Mouse (Mus musculus): ENCODE results near the gene Fads3.

The Fads3 gene

GRCm38 (mm10) chr19:10041388-10042148 lies at the start of gene Fads3:
TSS of gene Fads3 (plus strand) at chr19:10041569.
- DNase-seq: peak; percentile 99

GRCm38 (mm10) chr19:9992011-9992958 lies 49.1 kb upstream of the Fads3 start:
- peak; percentile 92 for DNase-seq

GRCm38 (mm10) chr19:9993036-9993656 lies 48.2 kb upstream of the Fads3 start:
- peak; percentile 99 for DNase-seq

DNA sequence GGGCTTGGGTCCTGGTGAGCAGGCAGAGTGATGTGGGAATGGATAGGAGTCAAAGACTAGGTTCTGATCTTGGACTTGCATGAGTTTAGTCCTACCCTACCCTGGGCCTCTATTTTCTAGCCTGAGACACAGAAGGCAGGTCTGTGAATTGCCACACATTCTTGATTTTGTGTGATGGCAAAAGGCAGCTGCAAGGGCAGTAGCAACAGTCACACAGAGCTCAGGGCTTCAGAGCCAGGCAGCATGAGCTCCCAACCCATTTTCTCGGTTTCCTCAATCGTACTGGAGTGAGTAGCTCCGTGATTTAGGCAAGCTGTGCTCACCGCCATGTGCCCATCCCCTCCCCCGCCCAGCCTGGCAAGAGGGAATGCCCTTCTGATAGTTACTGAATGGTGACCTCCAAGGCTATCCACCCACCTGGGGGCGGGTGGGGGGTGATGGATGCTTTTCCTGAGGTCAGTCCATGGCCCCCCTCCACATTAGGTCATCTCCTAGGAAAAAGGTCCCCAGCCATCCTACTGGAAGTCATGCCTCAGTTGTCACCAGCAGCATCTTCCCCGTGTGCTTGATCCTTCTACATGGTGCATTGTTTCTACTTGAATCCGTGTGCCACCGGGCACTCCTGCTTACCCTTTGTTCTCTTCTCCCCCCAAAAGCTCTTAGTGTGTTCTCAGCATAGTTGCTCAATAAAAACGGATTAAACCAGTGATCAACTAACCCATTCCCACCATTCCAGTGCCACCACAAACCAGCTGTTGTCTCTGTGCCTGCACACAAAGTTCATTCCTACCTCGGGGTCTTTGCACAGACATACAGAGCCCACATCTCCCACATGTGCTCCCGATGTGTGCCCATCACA lies 43.9 kb upstream of the Fads3 start:
- peak; percentile 73 for DNase-seq

DNA sequence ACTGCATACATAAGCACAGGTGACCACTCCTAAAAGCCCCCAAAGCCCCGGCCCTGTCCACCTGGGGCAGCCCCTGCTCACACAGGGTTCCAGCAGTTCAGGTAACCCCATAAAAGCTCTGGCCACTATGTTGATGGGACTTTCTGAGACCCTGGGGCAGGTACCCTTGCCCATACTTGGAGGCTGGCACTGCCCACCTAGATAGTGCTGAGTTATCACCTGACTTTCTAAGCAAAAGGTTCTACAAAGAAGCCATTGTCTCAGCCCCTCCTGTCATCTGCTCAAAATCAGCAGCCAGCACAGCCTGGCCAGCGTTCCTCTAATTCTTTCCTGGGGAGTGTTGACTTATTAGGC lies 43.3 kb upstream of the Fads3 start:
- DNase-seq: peak; percentile 70

- DNase-seq: no peak
Measured at GRCm38 (mm10) chr19:9998736-9999486, 42.5 kb upstream of the Fads3 start.

GRCm38 (mm10) chr19:10000330-10000729 lies 41.0 kb upstream of the Fads3 start:
- DNase-seq: peak; percentile 90

DNA sequence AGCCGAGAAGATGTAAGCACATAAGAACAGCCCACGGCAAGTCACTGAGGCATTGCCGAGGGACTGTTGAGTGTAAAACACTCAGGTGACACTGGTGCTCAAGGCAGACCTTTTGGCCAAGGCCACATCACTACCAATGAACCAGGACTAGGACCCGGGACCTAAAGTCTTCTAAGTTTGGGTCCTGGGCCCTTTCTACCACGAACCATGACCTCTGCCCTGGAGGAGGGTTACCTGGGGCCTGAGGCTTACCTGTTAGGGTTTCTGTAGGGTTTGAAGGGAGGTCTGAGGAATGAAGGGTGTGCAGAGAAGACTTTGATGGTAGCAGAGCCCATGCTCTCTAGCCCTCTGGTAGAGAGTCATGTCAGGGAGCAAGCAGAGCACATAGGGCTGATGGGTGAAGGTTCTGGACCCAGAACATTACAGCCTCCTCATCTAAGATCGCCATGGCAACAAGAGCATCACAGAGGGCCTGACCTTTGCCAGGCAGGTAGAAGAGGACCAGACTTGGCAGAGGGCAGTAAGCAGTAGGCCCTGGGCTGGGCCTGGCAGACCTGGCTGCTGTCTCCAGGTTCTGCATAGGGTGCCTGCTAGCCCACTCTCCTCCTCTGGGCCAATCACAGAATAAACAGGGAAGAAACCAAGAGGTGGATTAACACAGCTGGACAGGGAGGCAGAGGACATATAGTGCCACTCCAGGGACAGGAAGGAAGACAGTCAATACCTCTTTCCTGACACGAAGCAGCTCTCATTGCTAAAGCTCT lies 40.0 kb upstream of the Fads3 start, which contains the start of the genes Best1 and Rab3il1:
Gene Best1 (minus strand): TSS at position 428 of the 764 bp plus-strand sequence.
Gene Rab3il1 (plus strand): TSS at position 464 of the 764 bp plus-strand sequence.
- peak; percentile 82 for DNase-seq

DNA sequence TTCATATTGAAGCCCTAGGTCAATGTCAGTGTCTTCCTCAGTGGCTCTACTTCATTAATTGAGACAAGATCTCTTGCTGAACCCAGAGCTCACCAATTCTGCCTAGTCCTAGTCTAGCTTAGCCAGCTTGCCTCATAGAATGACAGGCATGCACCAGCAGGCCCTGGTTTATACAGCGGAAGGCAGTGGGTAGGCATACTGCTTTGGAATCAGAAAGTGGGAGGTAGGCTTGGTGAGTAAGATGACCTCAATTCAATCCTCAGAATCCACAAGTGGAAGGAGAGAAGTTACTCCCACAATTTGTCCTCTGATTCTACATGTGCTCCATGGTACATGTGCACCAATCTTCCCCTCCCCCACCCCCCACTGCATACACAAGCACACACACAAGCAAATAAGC lies 37.7 kb upstream of the Fads3 start:
- no peak for DNase-seq

GRCm38 (mm10) chr19:10011408-10011807 lies 30.0 kb upstream of the Fads3 start:
- DNase-seq: no peak

- peak; percentile 99 for DNase-seq
Measured at GRCm38 (mm10) chr19:10012827-10013278, 28.5 kb upstream of the Fads3 start.

- DNase-seq: peak; percentile 97
Measured at GRCm38 (mm10) chr19:10013348-10013747, 28.0 kb upstream of the Fads3 start.

GRCm38 (mm10) chr19:10013913-10014312 lies 27.5 kb upstream of the Fads3 start:
- DNase-seq: peak; percentile 98

DNA sequence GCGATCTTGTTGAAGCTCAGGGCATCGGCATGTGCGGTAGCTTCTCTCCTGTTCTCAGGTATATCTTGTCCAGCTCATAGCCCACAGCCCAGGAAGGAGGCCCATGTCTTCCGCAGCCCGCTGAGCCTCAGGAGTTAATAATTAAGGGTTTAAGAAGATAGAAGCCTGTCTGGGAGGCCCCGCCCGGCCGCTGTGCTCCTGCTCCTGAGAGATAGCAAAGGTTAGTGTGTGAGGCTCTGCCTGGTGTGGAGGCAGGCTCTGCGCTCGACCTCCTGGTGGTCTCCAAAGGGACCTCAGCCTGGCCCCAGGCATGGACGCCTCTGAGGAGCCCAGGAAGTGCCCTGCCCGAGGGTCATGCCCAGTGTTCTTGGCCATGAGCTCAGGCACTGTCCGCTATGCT lies 26.5 kb upstream of the Fads3 start:
- no peak for DNase-seq

DNA sequence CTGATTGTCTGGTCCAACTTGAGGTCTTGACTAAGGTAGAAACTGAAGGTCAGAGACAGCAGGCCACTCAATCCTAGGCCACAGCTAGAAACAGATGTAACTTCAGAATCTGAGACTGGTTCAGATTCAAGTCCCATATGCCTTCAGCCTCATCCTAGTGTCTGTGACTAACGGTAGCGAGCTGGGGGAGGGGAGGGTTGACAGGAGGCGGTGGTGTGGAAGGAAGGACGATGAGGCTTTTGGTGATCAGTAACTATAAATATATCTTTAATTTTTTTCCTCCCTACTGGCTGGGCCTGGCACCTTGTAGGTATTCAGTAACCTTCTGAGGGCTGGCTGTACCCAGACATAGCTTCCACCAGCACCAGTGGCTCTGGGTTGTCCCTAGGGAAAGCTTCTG lies 25.9 kb upstream of the Fads3 start:
- no peak for DNase-seq

- no peak for DNase-seq
Measured at GRCm38 (mm10) chr19:10016151-10016550, 25.2 kb upstream of the Fads3 start.

DNA sequence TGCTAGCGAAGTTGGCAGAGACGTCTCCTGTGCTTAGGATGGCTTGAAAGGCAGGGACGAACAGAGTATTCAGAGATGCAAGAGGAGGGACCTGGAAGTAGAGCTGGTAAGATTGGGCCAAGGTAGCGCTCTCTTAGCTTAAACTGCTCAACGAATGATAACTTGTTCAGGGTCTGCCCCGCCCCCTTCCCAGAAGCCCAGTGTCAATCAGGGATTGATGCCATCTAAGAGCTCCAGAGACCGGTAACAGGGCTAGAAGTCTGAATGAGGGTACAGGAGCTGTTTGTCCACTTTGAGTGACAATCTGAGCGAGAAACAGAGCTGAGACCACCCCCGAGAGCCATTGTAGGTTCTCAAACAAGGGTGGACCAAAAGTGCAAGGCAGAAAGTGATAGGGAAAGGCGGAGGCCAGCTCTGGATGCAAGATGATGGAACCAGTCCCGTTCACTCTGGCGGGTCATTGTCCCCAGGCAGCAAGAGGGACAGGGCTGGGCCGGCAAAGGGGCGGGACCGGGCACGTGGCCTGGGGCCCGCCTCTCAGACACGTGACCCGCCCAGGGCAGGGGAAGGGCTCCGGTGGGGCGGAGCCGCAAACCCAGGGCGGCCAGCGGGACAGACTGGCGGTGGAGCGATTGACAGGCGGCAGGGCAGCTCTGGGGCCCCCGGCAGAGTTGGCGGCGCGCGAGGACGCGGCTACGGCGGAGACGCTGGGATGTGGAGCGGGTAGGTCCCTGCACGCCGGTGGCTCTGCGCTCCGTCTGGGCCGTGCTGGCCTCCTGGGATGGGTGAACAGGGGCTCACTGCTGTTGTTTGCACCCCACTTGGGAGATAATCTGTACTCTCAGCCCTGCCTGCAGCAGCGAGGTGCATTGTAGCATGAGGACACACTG lies 23.5 kb upstream of the Fads3 start:
- peak; percentile 100 for DNase-seq

DNA sequence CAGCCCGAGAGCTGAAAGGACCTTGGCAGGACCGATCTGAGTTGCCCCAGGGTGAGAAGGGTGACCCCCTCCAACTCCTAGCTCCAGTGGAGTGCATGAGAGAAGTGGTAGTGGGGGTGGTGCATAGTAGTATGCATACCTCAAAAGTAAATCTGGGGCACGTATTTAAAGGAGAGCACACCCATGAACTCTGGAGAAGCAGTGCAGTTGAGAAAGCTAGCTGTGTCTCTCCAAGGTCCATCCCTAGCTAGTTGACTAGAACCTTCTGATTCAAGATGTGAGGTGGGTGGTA lies 22.9 kb upstream of the Fads3 start:
- DNase-seq: no peak

DNA sequence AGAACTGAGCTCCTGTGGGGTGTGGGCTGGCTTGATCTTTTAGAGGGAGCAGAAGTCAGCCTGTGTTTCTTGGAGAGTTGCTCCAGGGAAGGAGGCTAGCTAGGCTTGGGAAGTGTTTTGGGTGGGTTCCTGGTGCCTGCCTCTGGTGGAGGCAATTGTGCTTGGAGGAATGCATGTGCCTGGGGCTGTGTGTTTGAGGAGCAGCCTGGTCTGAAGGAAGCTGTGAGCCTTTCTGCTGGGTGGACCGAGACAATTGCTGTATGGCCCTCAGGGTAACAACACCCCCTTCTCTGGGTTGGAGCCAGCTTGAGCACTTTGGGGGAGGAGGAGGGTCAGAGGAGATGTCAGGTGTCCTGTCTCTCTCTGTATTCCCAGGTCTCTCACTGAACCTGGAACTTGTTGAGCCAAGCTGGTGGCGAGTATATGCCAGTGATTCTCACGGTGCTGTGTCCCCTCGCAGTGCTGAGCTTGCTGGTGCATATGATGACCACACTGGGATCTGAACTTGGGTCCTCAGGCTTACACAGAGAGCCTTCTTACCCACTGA lies 22.1 kb upstream of the Fads3 start:
- peak; percentile 92 for DNase-seq
